Mouse (Mus musculus): ENCODE measurements around the gene Pbxip1. TPM values are rescaled to one million over a fixed set of nuclear protein-coding genes. Genes with fewer than 3 reads are reported as not detected.

Pbxip1 gene
- total RNA-seq, 2 experiments from 2014 or later = 193 to 208 TPM

DNA sequence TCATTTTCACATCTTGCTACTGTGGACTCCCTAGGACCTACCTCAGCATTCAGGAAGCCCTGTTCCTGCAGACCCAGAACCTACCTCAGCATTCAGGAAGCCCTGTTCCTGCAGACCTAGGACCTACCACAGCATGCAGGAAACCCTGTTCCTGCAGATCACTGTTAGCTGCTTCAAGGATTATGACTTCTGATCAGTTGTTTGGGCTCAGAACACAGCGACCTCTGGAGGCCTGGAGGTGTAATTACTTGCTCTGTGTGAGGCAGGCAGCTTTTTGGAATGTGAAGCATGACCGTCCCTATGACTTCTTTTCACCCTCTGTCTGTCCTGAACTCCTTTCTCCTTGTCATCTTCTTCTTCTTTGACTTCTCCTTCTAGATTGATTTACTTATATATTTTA lies 45.0 kb downstream of the Pbxip1 start:
- no peak for DNase-seq (ENCODE audit: low spot score in 2 of 2)

DNA sequence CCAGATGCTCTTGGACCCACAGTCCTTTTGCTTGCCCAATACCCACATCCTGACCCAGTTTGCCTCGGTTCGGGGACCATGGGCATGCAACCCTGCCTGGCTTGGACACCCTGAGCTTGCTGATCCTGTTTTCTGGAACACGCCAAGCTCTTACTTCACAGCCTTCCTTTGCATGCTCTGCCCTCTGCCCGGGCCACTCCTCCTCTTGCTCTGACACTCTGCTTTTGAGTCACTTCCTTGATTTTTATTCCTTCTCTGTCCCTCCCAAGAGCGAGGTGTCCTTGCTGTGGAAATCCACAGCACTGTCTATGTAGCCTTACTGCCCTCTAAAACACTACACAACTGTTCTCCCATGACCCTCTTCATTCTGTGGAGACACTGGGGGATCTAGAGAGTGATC lies 45.7 kb downstream of the Pbxip1 start:
- no peak for DNase-seq (ENCODE audit: low spot score in 2 of 2)

DNA sequence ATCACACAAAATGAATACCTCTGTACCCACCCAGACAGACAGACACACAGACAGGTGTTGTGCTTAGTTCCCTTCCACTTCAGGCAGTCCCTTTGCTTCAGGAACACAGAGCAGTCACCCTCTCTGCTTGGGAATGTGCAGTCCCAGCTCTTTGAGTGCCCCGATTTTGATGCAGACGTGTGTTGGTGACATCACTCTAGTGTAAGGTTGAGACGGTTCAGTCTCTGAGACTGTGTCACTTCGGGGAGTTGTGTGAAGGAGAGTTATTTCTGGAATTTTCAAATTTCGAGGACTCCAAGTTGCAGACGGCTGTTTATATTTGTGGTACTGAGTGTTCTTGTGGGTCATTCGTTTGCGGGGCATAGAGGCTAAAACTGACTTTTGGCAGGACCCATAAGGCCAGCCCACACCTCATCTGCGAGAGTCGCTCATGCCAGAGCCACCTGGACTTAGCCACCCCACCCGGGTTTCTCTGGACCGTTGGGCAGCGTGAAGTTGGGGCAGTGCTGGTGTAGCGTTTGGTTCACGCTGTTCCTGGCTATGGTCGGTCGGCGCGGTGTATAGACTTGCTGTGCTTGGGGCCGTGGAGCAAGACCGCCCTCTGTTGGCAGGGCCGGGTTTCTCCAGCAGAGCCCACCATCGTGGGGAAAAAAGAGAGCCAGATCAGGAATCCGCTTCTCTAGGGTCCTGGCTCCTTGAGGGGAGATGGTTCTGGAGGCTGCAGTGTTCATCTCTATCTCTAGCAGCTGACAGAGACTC lies 48.4 kb downstream of the Pbxip1 start:
- peak; percentile 58 to 78 for DNase-seq (ENCODE audit: low spot score in 2 of 2)

DNA sequence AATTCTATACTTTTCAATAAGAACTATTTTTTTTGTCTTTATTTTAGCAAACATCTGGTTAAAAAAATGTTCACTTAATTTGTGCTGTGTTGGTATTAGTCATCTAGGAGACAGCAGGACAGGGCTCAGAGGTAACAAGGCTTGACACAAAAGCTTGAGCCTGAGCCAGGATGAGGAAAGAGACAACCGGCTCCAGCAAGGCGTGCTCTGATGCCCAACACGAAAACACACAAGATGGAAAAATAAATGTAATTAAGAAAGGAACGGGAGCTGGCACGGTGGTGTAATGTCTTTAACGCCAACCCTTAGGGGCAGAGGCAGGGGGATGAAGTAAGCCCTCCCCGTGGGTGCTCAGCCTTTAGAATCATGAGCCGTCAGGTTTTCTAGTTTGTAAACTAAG lies 49.6 kb downstream of the Pbxip1 start:
- DNase-seq (ENCODE audit: low spot score in 2 of 2) = no peak

DNA sequence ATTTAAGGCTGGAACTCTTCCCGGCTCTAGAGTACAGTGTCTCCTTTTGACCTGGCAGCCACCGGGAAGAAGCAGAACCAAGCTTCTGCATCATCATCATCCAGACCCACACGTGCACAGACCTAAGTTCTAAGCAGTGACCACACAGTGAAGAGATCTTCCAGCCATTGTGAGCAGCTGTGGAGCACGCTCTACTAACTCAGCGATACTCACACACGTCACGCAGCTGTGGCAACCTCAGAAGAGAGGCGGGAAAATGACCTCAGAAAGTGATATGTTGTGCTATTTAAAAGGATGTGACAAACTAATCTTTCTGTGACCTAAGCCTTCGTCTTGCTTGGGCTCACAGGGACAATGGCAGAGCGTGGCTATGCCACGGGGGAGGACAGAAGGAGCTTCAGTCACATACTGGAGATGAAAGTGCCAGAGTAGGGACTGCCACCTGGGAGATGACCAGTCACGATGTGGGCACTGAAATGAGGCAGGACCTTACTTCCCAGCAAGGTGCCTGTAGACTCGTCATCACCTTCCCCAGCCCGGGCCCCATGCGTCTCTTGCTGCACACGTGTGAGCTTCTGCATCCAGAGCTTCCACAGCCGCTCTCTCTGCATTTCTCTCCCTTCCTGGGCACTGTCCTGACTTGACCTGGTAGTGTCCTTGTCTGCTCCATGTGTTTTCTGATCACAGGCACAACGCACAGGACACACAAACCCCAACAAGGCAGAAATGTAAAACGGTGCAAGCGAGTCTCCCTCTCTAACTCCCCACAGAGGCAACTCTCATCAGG lies 50.6 kb downstream of the Pbxip1 start:
- no peak for DNase-seq (ENCODE audit: low spot score in 2 of 2)

DNA sequence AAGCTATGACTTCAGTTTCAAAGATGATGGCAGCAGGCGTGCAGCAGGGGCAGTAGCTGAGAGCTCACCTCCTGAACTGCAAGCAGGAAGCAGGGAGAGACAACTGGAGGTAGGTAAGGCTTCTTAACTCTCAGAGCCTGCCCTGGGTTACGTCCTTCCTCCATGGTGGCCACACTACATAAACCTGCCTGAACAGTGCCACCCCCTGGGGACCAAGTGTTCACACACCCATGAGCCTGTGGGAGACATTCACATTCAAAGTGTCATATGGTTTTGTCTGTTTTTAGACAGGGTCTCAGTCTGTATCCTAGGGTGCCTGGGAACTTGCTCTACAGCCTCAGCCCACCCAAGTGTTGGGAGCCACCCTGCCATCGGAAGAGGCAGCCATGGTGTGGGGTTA lies 54.3 kb downstream of the Pbxip1 start:
- DNase-seq (ENCODE audit: low spot score in 2 of 2) = no peak

DNA sequence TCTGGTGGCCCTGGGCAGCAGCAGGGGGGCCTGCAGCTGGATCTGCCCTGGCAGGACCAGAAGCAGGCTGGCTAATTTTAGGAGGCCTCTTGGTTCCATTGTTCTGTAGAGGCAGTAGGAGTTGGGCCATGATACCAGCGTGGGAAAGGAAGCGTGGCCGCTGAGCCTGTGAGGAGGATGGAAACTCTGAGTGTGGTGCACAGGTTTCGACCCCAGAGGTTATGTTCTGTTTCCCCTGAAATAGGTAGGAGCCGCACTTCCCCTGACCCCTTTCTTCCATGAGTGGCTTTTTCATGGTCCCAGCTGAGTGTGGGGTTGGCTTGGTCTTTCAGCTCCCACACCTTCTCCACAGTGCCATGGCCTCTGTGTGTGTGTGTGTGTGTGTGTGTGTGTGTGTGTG lies 55.1 kb downstream of the Pbxip1 start:
- DNase-seq (ENCODE audit: low spot score in 2 of 2) = no peak

DNA sequence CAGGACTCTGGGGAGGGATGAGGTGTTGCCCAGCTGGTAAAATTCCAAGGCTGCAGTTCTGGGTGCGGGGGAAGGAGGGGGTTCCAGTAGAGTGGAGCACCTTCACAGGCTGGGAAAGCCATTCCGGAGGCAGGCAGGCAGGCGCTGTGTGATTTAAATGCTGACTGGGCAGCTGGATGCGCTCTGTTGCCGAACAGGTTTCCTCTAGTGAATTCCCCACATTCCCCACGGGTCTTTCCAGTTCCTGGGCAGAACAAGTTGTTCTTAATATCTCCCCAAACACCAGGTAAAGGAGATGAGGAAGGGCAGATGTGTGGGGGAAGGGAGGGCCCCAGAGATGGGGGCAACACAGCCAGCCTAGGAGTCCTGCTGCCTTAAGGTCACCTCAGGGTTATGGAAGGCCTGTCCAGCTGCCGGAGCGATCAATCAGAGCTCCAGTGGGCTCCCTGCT lies 56.2 kb downstream of the Pbxip1 start:
- no peak for DNase-seq (ENCODE audit: low spot score in 2 of 2)

DNA sequence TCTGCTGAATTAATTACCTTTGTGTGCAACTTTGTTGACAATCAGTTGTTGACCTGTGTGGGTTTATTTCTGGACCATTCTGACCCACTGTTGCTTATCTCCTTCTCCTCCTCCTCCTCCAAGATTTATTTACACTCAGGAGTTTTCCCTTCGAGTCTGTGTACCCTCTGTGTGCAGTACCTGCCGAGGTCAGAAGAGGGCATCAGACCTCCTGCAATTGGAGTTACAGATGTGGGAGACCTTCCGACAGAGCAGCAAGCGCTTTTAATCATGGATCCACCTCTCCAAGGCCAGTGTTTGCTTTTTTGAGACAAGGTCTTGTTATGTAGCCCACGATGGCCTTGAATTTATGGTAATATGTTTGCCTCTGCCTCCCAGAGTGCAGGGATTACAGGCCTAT lies 58.1 kb downstream of the Pbxip1 start:
- no peak for DNase-seq (ENCODE audit: low spot score in 2 of 2)

DNA sequence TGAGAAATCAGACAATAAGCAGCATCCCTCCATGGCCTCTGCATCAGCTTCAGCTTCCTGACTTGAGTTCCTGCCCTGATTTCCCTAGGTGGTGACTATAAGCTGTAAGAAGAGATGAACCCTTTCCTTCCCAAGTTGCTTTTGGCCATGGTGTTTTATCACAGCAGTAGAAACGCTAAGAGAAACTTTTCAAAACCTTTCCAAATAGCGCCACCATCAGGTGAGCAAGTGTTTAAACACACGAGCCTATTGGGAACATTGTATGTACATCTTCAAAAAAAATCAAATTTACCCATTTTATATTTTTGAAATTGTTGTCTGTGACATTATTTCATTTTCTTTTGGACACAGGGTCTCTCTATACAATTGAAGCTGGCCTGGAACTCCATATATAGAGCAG lies 59.9 kb downstream of the Pbxip1 start:
- no peak for DNase-seq (ENCODE audit: low spot score in 2 of 2)

DNA sequence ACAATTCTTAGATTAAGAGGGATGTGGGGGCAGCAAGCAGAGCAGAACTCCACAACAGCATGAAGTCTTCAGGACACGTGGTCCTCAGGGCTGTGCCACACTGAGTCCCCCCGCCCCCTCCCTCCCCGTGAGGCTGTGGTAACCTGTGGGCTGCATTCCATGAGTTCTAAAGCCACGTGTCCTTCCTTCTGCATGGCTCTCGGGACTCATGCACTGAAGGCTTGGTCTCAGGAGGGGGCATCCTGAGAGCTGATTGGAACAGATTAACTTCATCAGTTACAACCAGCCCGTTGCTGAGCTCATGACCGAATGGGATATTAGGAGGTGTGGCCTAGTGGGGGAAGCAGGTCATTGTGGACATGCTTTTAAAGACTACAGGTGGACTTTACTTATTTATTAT lies 63.2 kb downstream of the Pbxip1 start:
- DNase-seq (ENCODE audit: low spot score in 2 of 2) = no peak

Other genes with a start within 250 kb of the Pbxip1 start
- gene Gba, start 233.8 kb upstream of the Pbxip1 start, total RNA-seq (2021) = 10 to 100 TPM; 30.9 to 32.2 TPM
- gene Thbs3, start 221.5 kb upstream of the Pbxip1 start, total RNA-seq (2021) = 100 to 1,000 TPM; 142 to 158 TPM
- gene Mtx1, start 209.6 kb upstream of the Pbxip1 start, total RNA-seq (2021) = 10 to 100 TPM; 80.7 to 95.1 TPM
- gene Muc1, start 207.6 kb upstream of the Pbxip1 start, total RNA-seq (2021) = 1 to 10 TPM in 1 of 2 experiments, under 1 TPM in 1; 0.57 to 1.5 TPM
- 100 to 1,000 TPM in 1 of 2 experiments, 10 to 100 TPM in 1; 99.9 to 117 TPM for gene Krtcap2, start 190.7 kb upstream of the Pbxip1 start, total RNA-seq (2021)
- gene Trim46, start 190.4 kb upstream of the Pbxip1 start, total RNA-seq (2021) = under 1 TPM; 0.73 to 0.83 TPM
- 10 to 100 TPM; 61.2 to 62.8 TPM for gene Dpm3, start 177.3 kb upstream of the Pbxip1 start, total RNA-seq (2021)
- gene Slc50a1, start 166.1 kb upstream of the Pbxip1 start, total RNA-seq (2021) = 10 to 100 TPM; 31.7 to 37.7 TPM
- 10 to 100 TPM; 20.4 to 21.8 TPM for gene Efna1, start 155.6 kb upstream of the Pbxip1 start, total RNA-seq (2021)
- gene Efna3, start 113.7 kb upstream of the Pbxip1 start, total RNA-seq (2021) = not detected
- gene Efna4, start 98.7 kb upstream of the Pbxip1 start, total RNA-seq (2021) = 1 to 10 TPM; 2.6 to 2.8 TPM
- gene Adam15, start 86.7 kb upstream of the Pbxip1 start, total RNA-seq (2021) = 10 to 100 TPM; 54.6 to 55.8 TPM
- gene Dcst2, start 74.7 kb upstream of the Pbxip1 start, total RNA-seq (2021) = under 1 TPM; 0.12 to 0.16 TPM
- under 1 TPM; 0.27 to 0.34 TPM for gene Dcst1, start 71.5 kb upstream of the Pbxip1 start, total RNA-seq (2021)
- gene Zbtb7b, start 41.9 kb upstream of the Pbxip1 start, total RNA-seq (2021) = 10 to 100 TPM; 14.1 to 23.9 TPM
- gene Lenep, start 33.9 kb upstream of the Pbxip1 start, total RNA-seq (2021) = under 1 TPM in 1 of 2 experiments, not detected in 1; 0.83 TPM
- gene Flad1, start 24.8 kb upstream of the Pbxip1 start, total RNA-seq (2021) = 10 to 100 TPM; 21.9 to 27.2 TPM
- gene Cks1b, start 18.3 kb upstream of the Pbxip1 start, total RNA-seq (2021) = 10 to 100 TPM; 35.7 to 44.5 TPM
- 10 to 100 TPM; 73.1 to 80.6 TPM for gene Shc1, start 18.3 kb upstream of the Pbxip1 start, total RNA-seq (2021)
- gene Pygo2, start 6.5 kb upstream of the Pbxip1 start, total RNA-seq (2021) = 10 to 100 TPM; 31.9 to 35.0 TPM
- 10 to 100 TPM; 13.1 to 16.1 TPM for gene Pmvk, start 17.8 kb downstream of the Pbxip1 start, total RNA-seq (2021)
- 10 to 100 TPM; 13.6 to 16.5 TPM for gene Kcnn3, start 83.5 kb downstream of the Pbxip1 start, total RNA-seq (2021)

Measured in gastrocnemius, postnatal 4 days (tissue).